Mouse (Mus musculus): ENCODE results near the gene Chp1. TPM values are rescaled to one million over a fixed set of nuclear protein-coding genes. Genes with fewer than 3 reads are reported as not detected.

Gene Chp1
- total RNA-seq, 2 experiments from 2014 or later = 292 to 392 TPM

Other genes starting within 250 kb of the Chp1 start
- 10 to 100 TPM in 1 of 2 experiments, 1 to 10 TPM in 1; 7.2 to 10.6 TPM for gene Dll4, start 221.9 kb upstream of the Chp1 start, total RNA-seq (2021)
- 1 to 10 TPM; 4.6 to 9.3 TPM for gene Chac1, start 196.5 kb upstream of the Chp1 start, total RNA-seq (2021)
- gene Ino80, start 70.0 kb upstream of the Chp1 start, total RNA-seq (2021) = 10 to 100 TPM; 20.5 to 22.5 TPM
- gene Exd1, start 70 bp upstream of the Chp1 start, total RNA-seq (2021) = 1 to 10 TPM; 1.6 to 2.0 TPM
- gene Nusap1, start 70.6 kb downstream of the Chp1 start, total RNA-seq (2021) = 1 to 10 TPM; 3.5 to 4.0 TPM
- 1 to 10 TPM; 2.0 to 2.6 TPM for gene Oip5, start 70.8 kb downstream of the Chp1 start, total RNA-seq (2021)
- 10 to 100 TPM; 42.1 to 44.6 TPM for gene Ndufaf1, start 115.1 kb downstream of the Chp1 start, total RNA-seq (2021)
- gene Rtf1, start 127.4 kb downstream of the Chp1 start, total RNA-seq (2021) = 10 to 100 TPM; 25.3 to 26.5 TPM
- gene Itpka, start 194.6 kb downstream of the Chp1 start, total RNA-seq (2021) = 1 to 10 TPM; 3.0 to 3.2 TPM
- under 1 TPM; 0.79 to 0.86 TPM for gene Ltk, start 212.7 kb downstream of the Chp1 start, total RNA-seq (2021)
- gene Rpap1, start 239.8 kb downstream of the Chp1 start, total RNA-seq (2021) = 10 to 100 TPM; 13.4 to 17.8 TPM